Mouse (Mus musculus) adrenal gland, postnatal 14 days (tissue): Measurements from ENCODE around the gene Plekhs1. TPM values are rescaled to one million over a fixed set of nuclear protein-coding genes. Genes with fewer than 3 reads are reported as not detected.
"Not testable (repeated sequence)": the region's sequence is repeated elsewhere in the genome, so short reads cannot be mapped to it uniquely, and the experiment has no call there.

Source experiments
- DNase-seq: peaks from one replicate; pipeline ENCODE4 v3.0.0; 2021; ENCODE audit warnings: mixed read lengths
- total RNA-seq: library from RNA; stranded (reverse); gene quantifications from 2 replicates; pipeline ENCODE4 v1.2.3, GENCODE M21; 2021

Plekhs1 gene
- total RNA-seq, 1 experiment from 2014 or later, result 0.22 TPM

DNA sequence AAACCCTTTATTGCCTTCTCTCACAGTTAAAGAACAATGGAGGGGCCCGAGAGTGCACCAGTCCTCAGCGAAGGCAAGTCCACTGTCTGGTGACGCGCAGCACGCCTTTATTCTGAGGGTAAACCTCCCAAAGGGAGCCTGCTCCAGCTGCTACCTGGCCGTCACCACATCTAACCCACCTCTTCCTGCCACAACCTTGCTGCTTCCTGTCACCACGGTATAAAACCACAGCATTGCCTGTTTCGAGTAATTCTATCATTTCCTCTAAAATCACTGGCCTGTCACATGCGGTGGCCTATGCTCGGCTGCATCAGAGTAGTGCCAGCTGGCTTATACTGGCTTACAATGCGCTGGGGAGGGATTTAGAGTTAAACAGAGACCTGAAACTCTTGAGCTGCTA is 69.1 kb downstream of the Plekhs1 start:
- not testable (repeated sequence) for DNase-seq

DNA sequence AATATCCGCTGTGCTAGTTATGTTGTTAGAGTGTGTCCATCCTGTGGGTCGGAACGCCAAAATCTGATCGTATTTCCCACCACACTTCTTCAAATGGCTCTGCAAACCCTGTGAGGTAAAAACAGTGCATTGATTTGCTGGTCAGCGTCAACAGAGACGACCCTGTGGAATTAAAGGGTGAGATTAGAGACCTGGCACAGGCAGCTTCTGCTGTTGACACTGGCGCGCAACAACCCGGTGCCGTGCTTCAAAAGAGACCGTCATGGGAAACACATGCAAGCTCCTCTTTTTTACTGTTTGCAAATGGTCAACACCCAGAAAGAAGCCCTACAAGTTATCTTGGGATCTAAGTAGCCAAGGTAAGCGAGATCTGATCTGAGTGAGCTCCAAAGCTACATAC is 69.8 kb downstream of the Plekhs1 start:
- DNase-seq, result no peak

DNA sequence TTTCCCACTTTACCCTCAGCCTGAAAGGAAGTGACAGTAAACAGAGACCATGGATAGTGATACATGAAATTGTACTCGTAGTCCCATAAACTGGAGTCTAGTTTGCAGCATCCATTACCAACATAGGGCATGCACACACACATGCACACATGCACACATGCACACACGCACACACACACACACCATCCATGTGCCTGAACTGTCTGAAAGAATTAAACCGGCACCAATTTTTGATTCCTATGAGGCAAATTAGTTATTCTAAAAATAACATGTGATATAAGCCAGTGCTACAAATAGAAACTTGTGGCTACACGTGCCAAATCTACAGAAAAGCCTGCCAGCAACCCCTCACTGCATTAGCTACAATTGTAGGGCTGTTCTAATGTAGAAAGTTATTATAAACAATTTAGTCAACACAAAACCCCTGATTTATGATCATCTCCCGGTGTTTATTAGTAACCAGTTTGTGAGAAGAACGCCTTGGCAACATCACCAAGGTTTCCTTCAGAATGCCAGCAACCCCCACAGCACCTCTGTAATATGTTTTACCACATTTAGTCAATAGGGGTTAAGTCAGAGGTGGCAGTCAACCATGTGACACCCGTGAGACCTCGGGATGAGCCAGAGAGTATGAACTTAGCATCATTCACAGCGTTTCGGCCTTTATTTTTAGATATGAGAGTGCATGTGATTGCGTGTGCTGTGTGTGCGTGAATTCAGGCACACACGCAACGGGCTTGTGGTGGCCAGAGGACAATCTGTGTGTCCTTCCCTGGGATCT is 72.0 kb downstream of the Plekhs1 start:
- DNase-seq, result no peak

DNA sequence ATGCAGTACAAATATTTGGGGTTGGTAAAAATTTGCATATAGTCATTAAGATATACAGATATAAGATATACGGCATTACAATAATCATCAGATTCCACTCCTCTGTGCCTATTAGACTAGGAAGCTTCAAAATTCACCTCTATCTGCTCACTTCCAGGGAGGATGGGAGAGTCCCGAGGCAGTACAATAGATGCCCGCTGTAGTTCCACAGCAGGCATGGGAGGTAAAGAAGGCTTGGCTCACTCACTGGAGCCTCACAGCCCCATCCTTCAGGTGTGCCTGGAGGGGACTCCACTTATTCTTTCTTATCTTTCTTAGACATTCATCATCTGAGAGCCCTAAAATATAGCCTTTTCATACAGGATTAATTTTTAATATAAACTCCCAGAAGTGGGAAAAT is 72.9 kb downstream of the Plekhs1 start:
- DNase-seq, result no peak

DNA sequence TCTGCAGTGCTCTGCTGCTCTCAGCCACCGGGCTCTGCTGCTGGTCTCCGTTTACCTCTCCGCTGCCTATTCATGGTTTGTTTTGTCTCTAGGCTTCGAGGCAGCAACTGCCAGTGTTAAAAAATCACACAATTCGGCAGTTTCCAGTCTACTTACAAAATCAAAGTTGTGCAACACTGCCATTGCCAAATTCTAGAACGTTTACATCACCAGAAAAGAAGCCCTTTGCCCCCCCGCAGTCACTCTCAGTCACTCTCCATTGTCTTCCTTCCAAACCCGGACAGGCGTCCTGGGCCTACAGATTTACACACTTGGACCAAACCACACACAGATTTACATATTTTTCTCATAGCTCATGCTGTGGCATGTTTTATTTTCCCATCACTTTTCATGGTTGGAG is 73.6 kb downstream of the Plekhs1 start:
- peak; percentile 54 for DNase-seq

DNA sequence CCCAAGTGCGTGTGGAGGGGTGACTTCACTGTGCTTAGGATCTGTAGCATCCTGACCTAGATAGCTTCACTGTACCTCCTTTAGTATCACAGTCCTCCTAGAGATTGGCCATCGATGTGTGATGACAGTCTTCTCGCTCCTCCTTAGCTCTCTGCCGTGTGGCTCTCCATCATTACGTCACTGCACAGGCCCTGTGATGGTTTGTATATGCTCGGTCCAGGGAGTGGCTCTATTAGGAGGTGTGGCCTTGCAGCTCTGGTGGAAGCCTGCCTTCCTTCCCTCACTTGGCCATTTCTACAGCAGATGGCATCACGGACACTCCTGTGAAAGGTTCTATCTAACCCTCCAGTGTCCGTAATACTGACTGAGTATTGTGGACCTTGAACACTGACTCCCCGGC is 74.3 kb downstream of the Plekhs1 start:
- no peak for DNase-seq

Other genes starting within 250 kb of the Plekhs1 start
- gene Habp2, start 174.5 kb upstream of the Plekhs1 start, total RNA-seq, result 0.86 and 19.1 TPM in 2 replicates
- gene Nrap, start 71.6 kb upstream of the Plekhs1 start, total RNA-seq, result 0.11 TPM in 2 replicates
- gene Casp7, start 64.5 kb upstream of the Plekhs1 start, total RNA-seq, result 13.7 and 15.7 TPM in 2 replicates
- 11.4 and 17.5 TPM in 2 replicates for gene Dclre1a, start 86.6 kb downstream of the Plekhs1 start, total RNA-seq
- gene Nhlrc2, start 86.6 kb downstream of the Plekhs1 start, total RNA-seq, result 17.7 and 22.3 TPM in 2 replicates